Mouse (Mus musculus) thymus, adult 2 months (tissue): Measurements from ENCODE around the gene Prickle2. TPM values are rescaled to one million over a fixed set of nuclear protein-coding genes. Genes with fewer than 3 reads are reported as not detected.

Source experiments
- DNase-seq: peaks from one replicate; pipeline ENCODE4 v3.0.0; 2021
- H3K27ac ChIP-seq: fragments of 200-500 bp; 2 replicates; pipeline ENCODE4 v1.5.1; 2012; ENCODE audit warnings: low read length, control low read depth; ENCODE audit not compliant: control insufficient read depth, insufficient read depth
- H3K27me3 ChIP-seq: fragments of 200-500 bp; 2 replicates; pipeline ENCODE4 v1.6.1; 2012; ENCODE audit warnings: mild to moderate bottlenecking, low read length, moderate library complexity, mixed read lengths; ENCODE audit not compliant: control insufficient read depth, insufficient read depth
- H3K36me3 ChIP-seq: fragments of 200-500 bp; 2 replicates; pipeline ENCODE4 v1.6.1; 2012; ENCODE audit warnings: mild to moderate bottlenecking, low read length, moderate library complexity; ENCODE audit not compliant: control insufficient read depth, insufficient read depth
- H3K4me1 ChIP-seq: fragments of 200-500 bp; replicated peaks from 2 replicates; pipeline ENCODE4 v1.6.1; 2012; ENCODE audit warnings: low read length; ENCODE audit not compliant: control insufficient read depth, insufficient read depth
- H3K4me3 ChIP-seq: fragments of 200-500 bp; 2 replicates; pipeline ENCODE4 v1.5.1; 2012; ENCODE audit warnings: mild to moderate bottlenecking, low read length, control low read depth, moderate library complexity; ENCODE audit not compliant: control insufficient read depth, insufficient read depth
- CTCF ChIP-seq: fragments of 200-500 bp; IDR thresholded peaks from 2 replicates; pipeline ENCODE4 v1.5.1; 2012; ENCODE audit warnings: mild to moderate bottlenecking, control low read depth, low read length, moderate library complexity, borderline replicate concordance; ENCODE audit not compliant: control insufficient read depth, poor library complexity, insufficient read depth; ENCODE audit errors: extremely low read depth
- POLR2A ChIP-seq: fragments of 200-500 bp; IDR thresholded peaks from 2 replicates; pipeline ENCODE4 v1.6.1; 2012; ENCODE audit warnings: mild to moderate bottlenecking, low read length, control low read depth, moderate library complexity; ENCODE audit not compliant: control insufficient read depth, poor library complexity, insufficient read depth; ENCODE audit errors: extremely low read depth
- WGBS: fragments of 180-500 bp; shearing (Covaris S2); methylation state at CpG from one replicate; pipeline ENCODE4 v1.1.7; 2018; 5-methylcytosine and 5-hydroxymethylcytosine counted together
- polyA plus RNA-seq: library from polyadenylated mRNA; depleted of rRNA; stranded (reverse); fragments of >200 nt; gene quantifications from 2 replicates; pipeline ENCODE4 v1.2.3, GENCODE M21; 2012

Prickle2 gene
- polyA plus RNA-seq, 1 experiment, result 0.50 TPM

- Histone ChIP-seq H3K36me3 (no peaks in the 10 kb centered on the region), H3K4me1 (no peaks in the 10 kb centered on the region), H3K4me3 (no peak overlapping the region), H3K27ac (no peak overlapping the region), H3K27me3 (no peaks in the 10 kb centered on the region)
- TF ChIP-seq CTCF (no peak), POLR2A (no peak)
- WGBS, result 77% methylated on average over 8 of the region's 8 CpGs
- DNase-seq, result no peak
Measured at GRCm38 (mm10) chr6:92414478-92415404, 291.2 kb downstream of the Prickle2 start.

- no peaks in the 10 kb centered on the region for H3K27me3 ChIP-seq
- H3K36me3 ChIP-seq, result no peaks in the 10 kb centered on the region
- TF ChIP-seq POLR2A, result no peak
- no peak for TF ChIP-seq CTCF
- 63% methylated on average over 1 of the region's 1 CpGs for WGBS
- DNase-seq, result no peak
- H3K27ac ChIP-seq, result no peak overlapping the region
- no peaks in the 10 kb centered on the region for H3K4me1 ChIP-seq
- H3K4me3 ChIP-seq, result no peak overlapping the region
Measured at GRCm38 (mm10) chr6:92413982-92414381, 292.0 kb downstream of the Prickle2 start.

GRCm38 (mm10) chr6:92409788-92410187, 296.2 kb downstream of the Prickle2 start:
- no peaks in the 10 kb centered on the region for H3K27me3 ChIP-seq
- TF ChIP-seq CTCF (no peak), POLR2A (no peak)
- 88% methylated on average over 3 of the region's 3 CpGs for WGBS
- H3K27ac ChIP-seq, result no peak overlapping the region
- H3K4me1 ChIP-seq, result no peaks in the 10 kb centered on the region
- H3K36me3 ChIP-seq, result no peaks in the 10 kb centered on the region
- H3K4me3 ChIP-seq, result no peak overlapping the region
- DNase-seq, result no peak

GRCm38 (mm10) chr6:92407259-92407658, 298.7 kb downstream of the Prickle2 start:
- TF ChIP-seq CTCF (no peak), POLR2A (no peak)
- Histone ChIP-seq H3K27ac (no peak overlapping the region), H3K36me3 (no peaks in the 10 kb centered on the region), H3K27me3 (no peaks in the 10 kb centered on the region), H3K4me1 (no peaks in the 10 kb centered on the region), H3K4me3 (no peak overlapping the region)
- no peak for DNase-seq
- WGBS, result 84% methylated on average over 5 of the region's 5 CpGs

GRCm38 (mm10) chr6:92405571-92405970, 300.4 kb downstream of the Prickle2 start:
- Histone ChIP-seq H3K27ac (no peak overlapping the region), H3K36me3 (no peaks in the 10 kb centered on the region), H3K4me1 (no peaks in the 10 kb centered on the region), H3K27me3 (no peaks in the 10 kb centered on the region), H3K4me3 (no peak overlapping the region)
- no peak for DNase-seq
- TF ChIP-seq CTCF (no peak), POLR2A (no peak)
- 85% methylated on average over 8 of the region's 8 CpGs for WGBS

GRCm38 (mm10) chr6:92397876-92398275, 308.1 kb downstream of the Prickle2 start:
- Histone ChIP-seq H3K4me1 (no peaks in the 10 kb centered on the region), H3K27ac (no peak overlapping the region), H3K27me3 (no peaks in the 10 kb centered on the region), H3K4me3 (no peak overlapping the region), H3K36me3 (no peaks in the 10 kb centered on the region)
- WGBS, result 96% methylated on average over 6 of the region's 6 CpGs
- TF ChIP-seq CTCF (no peak), POLR2A (no peak)
- no peak for DNase-seq
